Mouse (Mus musculus) embryonic facial prominence, embryonic 11.5 days (tissue): ENCODE measurements around the gene Vpreb3. TPM values are rescaled to one million over a fixed set of nuclear protein-coding genes. Genes with fewer than 3 reads are reported as not detected.

Source experiments
- ATAC-seq: fragments of 200-750 bp; cut with Nextera tagmentation; replicated peaks from 2 replicates; pipeline ENCODE4 v1.8.0; 2017; ENCODE audit warnings: low read depth; ENCODE audit not compliant: insufficient number of reproducible peaks, low FRiP score, low TSS enrichment
- DNase-seq: peaks from one replicate; pipeline ENCODE4 v3.0.0-alpha.2; 2015; ENCODE audit warnings: low spot score
- H3K27ac ChIP-seq: fragments of 300-500 bp; sonication (generic); replicated peaks from 2 replicates; pipeline ENCODE4 v1.5.1; 2014; ENCODE audit warnings: mild to moderate bottlenecking, low read depth, low read length, control low read depth
- H3K27me3 ChIP-seq: fragments of 300-500 bp; sonication (generic); 2 replicates; pipeline ENCODE4 v1.6.1; 2014; ENCODE audit warnings: mild to moderate bottlenecking, low read length, moderate library complexity, mixed read lengths; ENCODE audit not compliant: control insufficient read depth, insufficient read depth
- H3K36me3 ChIP-seq: fragments of 300-500 bp; sonication (generic); replicated peaks from 2 replicates; pipeline ENCODE4 v1.6.1; 2014; ENCODE audit warnings: low read depth, mild to moderate bottlenecking, low read length, moderate library complexity, mixed read lengths; ENCODE audit not compliant: control insufficient read depth, insufficient read depth
- H3K4me1 ChIP-seq: fragments of 300-500 bp; sonication (generic); 2 replicates; pipeline ENCODE4 v1.6.1; 2014; ENCODE audit warnings: low read length, mixed read lengths; ENCODE audit not compliant: control insufficient read depth, insufficient read depth
- H3K4me2 ChIP-seq: fragments of 300-500 bp; sonication (generic); 2 replicates; pipeline ENCODE4 v1.6.1; 2014; ENCODE audit warnings: low read depth, mild to moderate bottlenecking, control low read depth, low read length, moderate library complexity
- H3K4me3 ChIP-seq: fragments of 300-500 bp; sonication (generic); 2 replicates; pipeline ENCODE4 v1.5.1; 2014; ENCODE audit warnings: low read depth, low read length, control low read depth
- H3K9ac ChIP-seq: fragments of 300-500 bp; sonication (generic); replicated peaks from 2 replicates; pipeline ENCODE4 v1.6.1; 2014; ENCODE audit warnings: mild to moderate bottlenecking, control low read depth, low read length
- H3K9me3 ChIP-seq: fragments of 300-500 bp; sonication (generic); replicated peaks from 2 replicates; pipeline ENCODE4 v1.6.1; 2016; ENCODE audit warnings: mild to moderate bottlenecking, low read length, inconsistent platforms, mixed read lengths; ENCODE audit not compliant: control insufficient read depth
- whole genome bisulfite sequencing: fragments of 180-500 bp; shearing (Covaris S2); extraction: QIAGEN DNeasy Blood & Tissue Kit; methylation state at CpG from one replicate; pipeline ENCODE4 v1.1.7; 2014; 5-methylcytosine and 5-hydroxymethylcytosine counted together
- polyA plus RNA-seq: library from polyadenylated mRNA; unstranded; fragments of >200 nt; fragmentation: Nextera tagmentation; extraction: Ambion mirVana; gene quantifications from 2 replicates; pipeline ENCODE4 v1.2.1, GENCODE M21; 2014

The Vpreb3 gene
- polyA plus RNA-seq, result 1.1 TPM in 1 of 2 replicates, not detected in the other

- H3K27me3 ChIP-seq, result no peaks in the 10 kb centered on the region; the same call in 1 of the 2 replicates
- no peaks in the 10 kb centered on the region for H3K36me3 ChIP-seq
- H3K4me1 ChIP-seq, result no peaks in the 10 kb centered on the region
- H3K27ac ChIP-seq, result no peak within 1 kb of the TSS
- DNase-seq, result no peak
- H3K4me3 ChIP-seq, result no peak within 1 kb of the TSS
- H3K4me2 ChIP-seq, result no peak within 1 kb of the TSS
- no peak for ATAC-seq
- 80% methylated on average over 15 of the region's 15 CpGs for WGBS
- H3K9ac ChIP-seq, result no peak within 1 kb of the TSS
- no peaks in the 10 kb centered on the region for H3K9me3 ChIP-seq
These were observed at the start of gene Vpreb3 for GRCm38 (mm10) chr10:75942736-75943477. Vpreb3 (plus strand) TSS chr10:75943057.

- H3K9ac ChIP-seq, result peak within 1 kb of the TSS; percentile 47
- no peaks in the 10 kb centered on the region for H3K27me3 ChIP-seq
- no peak within 1 kb of the TSS for H3K27ac ChIP-seq
- peak within 1 kb of the TSS; percentile 62 for H3K4me2 ChIP-seq
- no peaks in the 10 kb centered on the region for H3K9me3 ChIP-seq
- H3K4me1 ChIP-seq, result peaks cover 6% of the 10 kb centered on the region
- peak within 1 kb of the TSS; percentile 33 for H3K4me3 ChIP-seq
- H3K36me3 ChIP-seq, result peaks cover 7% of the 10 kb centered on the region
- 2% methylated on average over 46 of the region's 51 CpGs for WGBS
- ATAC-seq, result peak; percentile 98
- peak; percentile 97 for DNase-seq
These were observed 49.6 kb upstream of the Vpreb3 start, which contains the start of gene Derl3 for GRCm38 (mm10) chr10:75893089-75893750. Derl3 (plus strand) TSS chr10:75893413.

GRCm38 (mm10) chr10:75894601-75895000, 48.3 kb upstream of the Vpreb3 start:
- Histone ChIP-seq H3K4me3 (no peak overlapping the region), H3K4me2 (no peak overlapping the region), H3K4me1 (0 out of 2 replicates have a peak, but pooled peaks cover under 1% of the 10 kb centered on the region), H3K9me3 (no peaks in the 10 kb centered on the region), H3K27me3 (no peaks in the 10 kb centered on the region), H3K9ac (no peak overlapping the region), H3K27ac (no peak overlapping the region), H3K36me3 (peaks cover 7% of the 10 kb centered on the region)
- 71% methylated on average over 6 of the region's 6 CpGs for WGBS
- no peak for ATAC-seq
- DNase-seq, result no peak

GRCm38 (mm10) chr10:75895730-75896129, 47.1 kb upstream of the Vpreb3 start:
- no peak overlapping the region for H3K4me3 ChIP-seq
- DNase-seq, result no peak
- no peak overlapping the region for H3K9ac ChIP-seq
- no peaks in the 10 kb centered on the region for H3K4me1 ChIP-seq
- ATAC-seq, result no peak
- no peaks in the 10 kb centered on the region for H3K27me3 ChIP-seq
- WGBS, result 87% methylated on average over 5 of the region's 5 CpGs
- no peak overlapping the region for H3K4me2 ChIP-seq
- H3K36me3 ChIP-seq, result peaks cover 9% of the 10 kb centered on the region
- H3K9me3 ChIP-seq, result no peaks in the 10 kb centered on the region
- no peak overlapping the region for H3K27ac ChIP-seq

GRCm38 (mm10) chr10:75896208-75896607, 46.6 kb upstream of the Vpreb3 start:
- H3K9ac ChIP-seq, result no peak overlapping the region
- no peaks in the 10 kb centered on the region for H3K4me1 ChIP-seq
- H3K36me3 ChIP-seq, result peaks cover 9% of the 10 kb centered on the region
- no peak overlapping the region for H3K4me3 ChIP-seq
- H3K9me3 ChIP-seq, result no peaks in the 10 kb centered on the region
- no peaks in the 10 kb centered on the region for H3K27me3 ChIP-seq
- H3K27ac ChIP-seq, result no peak overlapping the region
- no peak for ATAC-seq
- DNase-seq, result no peak
- no peak overlapping the region for H3K4me2 ChIP-seq
- WGBS, result 86% methylated on average over 1 of the region's 1 CpGs

GRCm38 (mm10) chr10:75897373-75897772, 45.5 kb upstream of the Vpreb3 start:
- H3K4me1 ChIP-seq, result no peaks in the 10 kb centered on the region
- H3K4me3 ChIP-seq, result no peak overlapping the region
- no peaks in the 10 kb centered on the region for H3K27me3 ChIP-seq
- DNase-seq (peak; percentile 79), ATAC-seq (no peak)
- 42% methylated on average over 6 of the region's 6 CpGs for WGBS
- H3K9ac ChIP-seq, result no peak overlapping the region
- H3K4me2 ChIP-seq, result no peak overlapping the region
- H3K9me3 ChIP-seq, result no peaks in the 10 kb centered on the region
- H3K36me3 ChIP-seq, result peaks cover 10% of the 10 kb centered on the region
- no peak overlapping the region for H3K27ac ChIP-seq

- Histone ChIP-seq H3K4me3 (no peak overlapping the region), H3K27ac (no peak overlapping the region), H3K27me3 (no peaks in the 10 kb centered on the region), H3K4me2 (no peak overlapping the region), H3K9ac (no peak overlapping the region), H3K4me1 (no peaks in the 10 kb centered on the region), H3K9me3 (no peaks in the 10 kb centered on the region), H3K36me3 (peaks cover 13% of the 10 kb centered on the region)
- ATAC-seq, result no peak
- WGBS, result 78% methylated on average over 6 of the region's 6 CpGs
- no peak for DNase-seq
These were observed 44.8 kb upstream of the Vpreb3 start for GRCm38 (mm10) chr10:75898039-75898564.

GRCm38 (mm10) chr10:75898846-75899245, 44.0 kb upstream of the Vpreb3 start:
- H3K4me1 ChIP-seq, result no peaks in the 10 kb centered on the region
- H3K36me3 ChIP-seq, result peaks cover 20% of the 10 kb centered on the region
- no peak overlapping the region for H3K4me2 ChIP-seq
- no peak overlapping the region for H3K27ac ChIP-seq
- no peak for ATAC-seq
- no peak overlapping the region for H3K9ac ChIP-seq
- H3K27me3 ChIP-seq, result no peaks in the 10 kb centered on the region
- 84% methylated on average over 3 of the region's 3 CpGs for WGBS
- H3K4me3 ChIP-seq, result no peak overlapping the region
- H3K9me3 ChIP-seq, result no peaks in the 10 kb centered on the region
- DNase-seq, result no peak
